Comparison of ENCODE assay signal across 20 mouse cellular contexts in the genomic region with DNA sequence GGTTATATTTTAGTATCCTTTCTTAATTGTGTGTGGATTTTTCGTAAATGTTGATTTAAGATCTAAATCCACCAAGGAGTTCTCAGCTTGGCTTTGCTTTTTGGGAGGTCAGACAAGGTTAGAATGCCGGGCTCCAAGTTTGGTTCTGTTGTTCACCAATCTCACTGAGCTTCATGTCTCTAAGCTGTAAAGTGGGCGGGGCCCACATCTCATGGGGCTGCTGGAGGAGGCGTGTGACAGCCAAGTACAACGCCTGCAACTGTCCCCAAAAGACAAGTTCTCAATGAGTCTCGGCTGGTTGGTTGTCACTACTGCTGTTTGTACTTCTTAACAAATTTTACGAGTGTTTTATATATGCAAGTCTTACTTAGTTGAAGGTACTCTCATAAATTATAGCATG.
DNase-seq lines count a peak whose midpoint lies in the region; TF ChIP-seq lines count a peak whose summit lies in the region.
"Had no signal": no experiment of that assay in that cellular context is flagged by ENCODE, and none has a peak within 500 bp of the region (broad histone marks: within the 10 kb centered on the region; RNA-seq: fewer than 3 reads in every experiment).

No protein-coding gene starts in this region.

- no peak for TF ChIP-seq EP300 in CH12.LX (IDR thresholded peaks at IDR 0.05; ENCODE audit: low read length)

- intact Hi-C loops in heart, postnatal 14 days (cut with DNase I) = no loop called here

- no peak overlapping the region for H3K4me3 ChIP-seq in heart, embryonic 10.5 days
- H3K4me3 ChIP-seq in CH12.LX (replicated peaks in 1 of 3; ENCODE audit: low read depth in 2 of 3, low read length in 2 of 3, poor library complexity in 1 of 3) = no peak overlapping the region
- H3K4me3 ChIP-seq in embryonic facial prominence, embryonic 10.5 days = no peak overlapping the region
- H3K4me3 ChIP-seq: forebrain, embryonic 13.5 days; heart, embryonic 15.5 days; hindbrain, embryonic 15.5 days had no signal

- H3K9ac ChIP-seq in CH12.LX (ENCODE audit: insufficient read depth, low read depth) = no peak overlapping the region
- H3K9ac ChIP-seq: forebrain, embryonic 13.5 days; forebrain, postnatal 0 days; heart, embryonic 15.5 days; hindbrain, embryonic 15.5 days had no signal

- TF ChIP-seq POLR2A in CH12.LX (IDR thresholded peaks at IDR 0.05; ENCODE audit: low read depth, low read length) = no peak

- no peak for TF ChIP-seq CTCF in CH12.LX (conservative IDR thresholded peaks at IDR 0.05 in 1 of 2, IDR thresholded peaks at IDR 0.05 in 1 of 2; ENCODE audit: low read depth in 2 of 2, low read length in 2 of 2)

- no peaks in the 10 kb centered on the region for H3K36me3 ChIP-seq in heart, embryonic 10.5 days
- no peaks in the 10 kb centered on the region for H3K36me3 ChIP-seq in CH12.LX (replicated peaks in 1 of 2; ENCODE audit: control insufficient read depth in 1 of 2, insufficient read depth in 1 of 2, low read length in 1 of 2)
- no peaks in the 10 kb centered on the region for H3K36me3 ChIP-seq in embryonic facial prominence, embryonic 10.5 days (replicated peaks)
- H3K36me3 ChIP-seq: heart, embryonic 15.5 days; hindbrain, embryonic 15.5 days had no signal

- peak; percentile 52 for DNase-seq in adrenal gland, postnatal 10 days
- no peak for DNase-seq in adrenal gland, postnatal 4 days (ENCODE audit: low spot score in 2 of 2)
- peak; percentile 91 for DNase-seq in heart, adult 11 months
- no peak for DNase-seq in heart, embryonic 10.5 days (ENCODE audit: low spot score)
- DNase-seq in heart, postnatal 14 days = peak; percentile 4 to 9
- no peak for DNase-seq in heart, adult 9 months (ENCODE audit: low spot score in 2 of 2)
- DNase-seq in CH12.LX (ENCODE audit: extremely low read depth) = peak; percentile 12
- DNase-seq in embryonic facial prominence, embryonic 10.5 days (ENCODE audit: low spot score) = no peak
- DNase-seq: adrenal gland, adult 2 months; B cell, adult 2 months; cerebellum, adult 18-20 months; cerebellum, adult 9-11 months; cerebellum, postnatal 36 days; forebrain, postnatal 0 days; heart, postnatal 36 days; kidney, adult 2 months had no signal

- no peak for TF ChIP-seq RAD21 in CH12.LX (IDR thresholded peaks at IDR 0.05; ENCODE audit: low read depth, low read length)

- H3K9me3 ChIP-seq in heart, embryonic 10.5 days = no peaks in the 10 kb centered on the region
- H3K9me3 ChIP-seq in CH12.LX (replicated peaks; ENCODE audit: low read length) = no peaks in the 10 kb centered on the region
- H3K9me3 ChIP-seq in embryonic facial prominence, embryonic 10.5 days = no peaks in the 10 kb centered on the region
- H3K9me3 ChIP-seq: forebrain, embryonic 13.5 days; heart, embryonic 15.5 days; hindbrain, embryonic 15.5 days had no signal

- WGBS in heart, embryonic 10.5 days = 66% methylated on average over 7 of the region's 7 CpGs
- 81% methylated on average over 7 of the region's 7 CpGs for WGBS in embryonic facial prominence, embryonic 10.5 days

- H3K79me2 ChIP-seq in CH12.LX (replicated peaks; ENCODE audit: control insufficient read depth, extremely low read depth, insufficient read depth, poor library complexity, severe bottlenecking) = no peaks in the 10 kb centered on the region

- H3K4me1 ChIP-seq in heart, embryonic 10.5 days = peaks cover 28% of the 10 kb centered on the region
- H3K4me1 ChIP-seq in CH12.LX (ENCODE audit: control insufficient read depth in 1 of 2, insufficient read depth in 2 of 2) = peaks cover 4 to 25% of the 10 kb centered on the region in 2 experiments
- H3K4me1 ChIP-seq in embryonic facial prominence, embryonic 10.5 days = peaks cover 43% of the 10 kb centered on the region
- H3K4me1 ChIP-seq: heart, embryonic 15.5 days had no signal

- no peak overlapping the region for H3K4me2 ChIP-seq in CH12.LX (ENCODE audit: insufficient read depth, low read depth, poor library complexity, severe bottlenecking)
- H3K4me2 ChIP-seq: forebrain, embryonic 13.5 days; heart, embryonic 15.5 days; hindbrain, embryonic 15.5 days had no signal

- dilution Hi-C loops in CH12.LX (cut with MboI; ENCODE audit: extremely low pct_ligation_motif_present, extremely low pct_unique_long_range_greater_than_20kb, low sequenced_read_pairs) = no loop called here

- in situ Hi-C loops in CH12.LX (cut with MboI; ENCODE audit: low pct_ligation_motif_present, low pct_unique_long_range_greater_than_20kb, low sequenced_read_pairs) = no loop called here

- H3K27me3 ChIP-seq in heart, embryonic 10.5 days (ENCODE audit: insufficient read depth, poor library complexity, severe bottlenecking) = no peaks in the 10 kb centered on the region
- no peaks in the 10 kb centered on the region for H3K27me3 ChIP-seq in CH12.LX (replicated peaks)
- no peaks in the 10 kb centered on the region for H3K27me3 ChIP-seq in embryonic facial prominence, embryonic 10.5 days (replicated peaks; ENCODE audit: low read depth, poor library complexity, severe bottlenecking)
- H3K27me3 ChIP-seq: forebrain, embryonic 13.5 days; heart, embryonic 15.5 days; hindbrain, embryonic 15.5 days; Patski had no signal

- H3K27ac ChIP-seq in heart, embryonic 10.5 days = no peak overlapping the region
- no peak overlapping the region for H3K27ac ChIP-seq in CH12.LX (ENCODE audit: insufficient read depth, low read depth)
- H3K27ac ChIP-seq in embryonic facial prominence, embryonic 10.5 days (replicated peaks) = no peak overlapping the region
- H3K27ac ChIP-seq: forebrain, embryonic 13.5 days; heart, embryonic 15.5 days; hindbrain, embryonic 15.5 days had no signal

TF ChIP-seq in CH12.LX, 34 proteins besides CTCF, POLR2A, EP300 and RAD21:
- TF ChIP-seq ZC3H11A (IDR thresholded peaks at IDR 0.05; ENCODE audit: low read depth, low read length) (no peak), ELF1 (IDR thresholded peaks at IDR 0.05; ENCODE audit: low read depth, low read length) (no peak), CHD1 (IDR thresholded peaks at IDR 0.05; ENCODE audit: low read depth, low read length) (no peak), USF1 (IDR thresholded peaks at IDR 0.05; ENCODE audit: low read depth, low read length) (no peak), JUN (IDR thresholded peaks at IDR 0.05; ENCODE audit: insufficient read depth, low read depth, low read length) (no peak), HCFC1 (IDR thresholded peaks at IDR 0.05; ENCODE audit: low read depth, low read length) (no peak), ZNF384 (IDR thresholded peaks at IDR 0.05; ENCODE audit: low read depth, low read length) (no peak), IRF4 (IDR thresholded peaks at IDR 0.05; ENCODE audit: low read depth, low read length) (no peak), ETS1 (conservative IDR thresholded peaks at IDR 0.05; ENCODE audit: low read depth, low read length) (no peak), KAT2A (IDR thresholded peaks at IDR 0.05; ENCODE audit: insufficient replicate concordance, low read length) (no peak), POLR2AphosphoS2 (IDR thresholded peaks at IDR 0.05; ENCODE audit: low read depth, low read length) (no peak), GABPA (IDR thresholded peaks at IDR 0.05; ENCODE audit: insufficient replicate concordance, low read depth, low read length) (no peak), E2F4 (IDR thresholded peaks at IDR 0.05; ENCODE audit: insufficient replicate concordance, low read depth, low read length) (no peak), CHD2 (IDR thresholded peaks at IDR 0.05; ENCODE audit: low read length) (no peak), SIN3A (IDR thresholded peaks at IDR 0.05; ENCODE audit: low read length) (no peak), NRF1 (IDR thresholded peaks at IDR 0.05; ENCODE audit: low read depth, low read length) (no peak), UBTF (IDR thresholded peaks at IDR 0.05; ENCODE audit: low read depth, low read length) (no peak)

Comparison
In these comparisons a context has a peak if more than half of its experiments do, and no peak if none do; other contexts are left out.
1. DNase-seq: peak in adrenal gland, postnatal 10 days (single experiment), heart, adult 11 months (single experiment), heart, postnatal 14 days (2 of 2) and CH12.LX (single experiment); none in adrenal gland, postnatal 4 days (0 of 2), heart, embryonic 10.5 days (single experiment), heart, adult 9 months (0 of 2) and embryonic facial prominence, embryonic 10.5 days (single experiment).